Mouse (Mus musculus): ENCODE measurements around the gene Rap1gap. TPM values are rescaled to one million over a fixed set of nuclear protein-coding genes. Genes with fewer than 3 reads are reported as not detected.
A peak's percentile ranks its signal among the peaks of the same experiment; 100 is the strongest.

Rap1gap gene
- polyA plus RNA-seq, 2 experiments, result 1.7 to 2.7 TPM

DNA sequence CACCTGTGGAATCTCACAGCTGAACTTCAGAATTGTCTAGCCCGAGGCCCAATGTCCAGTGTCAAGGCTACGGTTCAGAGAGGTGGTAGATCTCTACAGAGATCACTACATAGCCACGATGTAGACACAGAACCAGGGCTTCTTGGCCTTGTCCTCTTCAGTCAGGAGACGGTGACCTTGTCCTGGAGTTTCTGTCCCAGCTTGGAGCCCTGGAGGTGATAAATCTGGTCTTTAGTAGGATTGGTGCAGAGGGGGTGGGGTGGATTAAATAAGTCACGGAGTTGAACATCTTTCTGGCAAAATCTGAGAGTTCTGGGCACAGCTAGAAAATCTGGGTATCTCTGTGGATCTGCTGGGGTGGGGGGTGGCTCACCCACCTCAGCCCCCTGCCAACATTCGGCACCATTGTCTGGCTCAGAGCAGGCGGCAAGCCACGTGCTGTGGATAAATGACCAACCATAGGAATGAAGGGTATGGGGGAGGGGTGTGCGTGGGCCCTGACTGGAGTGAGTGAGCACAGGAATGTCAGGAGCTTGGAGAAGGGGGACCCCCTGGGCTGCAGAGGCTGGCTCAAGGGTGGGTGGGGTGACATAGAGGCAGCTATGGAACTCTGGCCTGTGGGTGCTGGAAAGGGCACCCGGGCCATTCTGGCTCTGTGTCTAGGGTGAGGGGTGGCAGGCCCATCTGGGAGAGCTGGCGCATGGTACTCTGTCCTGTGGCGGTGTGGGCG, 32.8 kb downstream of the Rap1gap start:
- DNase-seq (ENCODE audit: low read depth in 3 of 3, low spot score in 3 of 3) (no peak), ATAC-seq (ENCODE audit: insufficient read depth) (no peak)
- Histone ChIP-seq H3K4me2 (ENCODE audit: low read depth) (no peak overlapping the region), H3K36me3 (replicated peaks; ENCODE audit: control insufficient read depth, insufficient read depth, low read depth) (no peaks in the 10 kb centered on the region), H3K9me3 (ENCODE audit: control insufficient read depth, low read length) (no peaks in the 10 kb centered on the region), H3K27me3 (ENCODE audit: control insufficient read depth, insufficient read depth, low read length) (no peaks in the 10 kb centered on the region), H3K4me3 (ENCODE audit: insufficient read depth in 1 of 2, low read depth in 2 of 2, low read length in 2 of 2) (no peak overlapping the region), H3K27ac (no peak overlapping the region), H3K9ac (replicated peaks) (no peak overlapping the region), H3K4me1 (replicated peaks; ENCODE audit: control insufficient read depth in 2 of 2, insufficient read depth in 2 of 2, low read length in 1 of 2) (no peaks in the 10 kb centered on the region)
- no peak for TF ChIP-seq EP300 (IDR thresholded peaks at IDR 0.05; ENCODE audit: low read depth)
- TF ChIP-seq CTCF (IDR thresholded peaks at IDR 0.05; ENCODE audit: low read depth), result no peak
- 55% methylated on average over 13 of the region's 13 CpGs for WGBS (ENCODE audit: insufficient replicate concordance)

DNA sequence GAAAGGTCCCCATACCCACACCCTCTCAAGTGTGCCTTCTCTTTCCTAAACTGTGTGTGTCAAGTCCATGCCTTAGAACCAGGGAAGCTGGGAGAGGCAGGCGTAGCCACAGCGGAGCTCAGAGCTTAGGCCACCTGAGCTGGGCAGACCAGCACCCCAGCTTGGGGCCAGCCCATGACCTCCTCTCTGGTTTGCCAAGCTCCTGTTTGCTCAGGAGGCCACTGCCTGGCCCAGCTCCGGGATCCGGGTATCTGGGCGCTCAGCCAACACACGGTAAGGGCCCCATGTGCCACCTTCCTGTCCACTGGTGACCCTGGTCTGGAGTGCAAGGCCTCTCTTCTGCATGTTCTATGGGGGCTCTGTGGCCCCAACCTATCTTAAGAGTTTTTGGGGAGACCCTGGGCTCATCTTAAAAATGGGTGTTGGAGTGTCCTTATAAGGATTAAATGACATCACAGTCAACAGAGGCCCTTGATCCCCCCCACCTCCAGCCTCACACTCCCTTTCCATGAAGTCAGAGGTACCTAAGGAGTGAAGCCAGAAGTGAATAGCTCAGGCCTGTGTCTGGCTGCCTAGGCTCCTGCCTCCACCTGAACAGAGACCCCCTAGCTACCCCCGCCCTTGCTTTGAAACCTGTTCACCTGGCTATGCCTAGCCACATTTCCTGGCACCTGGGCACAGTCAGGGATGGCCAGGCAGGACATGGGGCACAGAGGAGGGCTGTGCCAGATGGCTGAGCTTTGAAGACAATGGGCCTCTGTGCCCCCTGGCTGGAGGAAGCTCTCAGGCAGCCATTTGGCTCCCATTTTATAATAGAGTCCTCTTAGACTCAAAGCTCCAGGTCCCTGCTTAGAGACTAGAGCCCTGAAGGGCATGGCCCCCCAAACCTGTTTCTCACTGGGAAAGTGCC, 33.8 kb downstream of the Rap1gap start:
- WGBS (ENCODE audit: insufficient replicate concordance), result 60% methylated on average over 7 of the region's 7 CpGs
- H3K4me2 ChIP-seq (ENCODE audit: low read depth), result no peak overlapping the region
- TF ChIP-seq EP300 (IDR thresholded peaks at IDR 0.05; ENCODE audit: low read depth) (no peak), CTCF (IDR thresholded peaks at IDR 0.05; ENCODE audit: low read depth) (no peak)
- no peaks in the 10 kb centered on the region for H3K36me3 ChIP-seq (replicated peaks; ENCODE audit: control insufficient read depth, insufficient read depth, low read depth)
- H3K9ac ChIP-seq (replicated peaks), result no peak overlapping the region
- H3K27me3 ChIP-seq (ENCODE audit: control insufficient read depth, insufficient read depth, low read length), result no peaks in the 10 kb centered on the region
- no peak for DNase-seq (ENCODE audit: low read depth in 3 of 3, low spot score in 3 of 3)
- 0 out of 2 replicates have a peak, but pooled peaks have one; percentile 13 for ATAC-seq (ENCODE audit: insufficient read depth)
- H3K27ac ChIP-seq, result no peak overlapping the region
- H3K9me3 ChIP-seq (ENCODE audit: control insufficient read depth, low read length), result no peaks in the 10 kb centered on the region
- no peak overlapping the region for H3K4me3 ChIP-seq (ENCODE audit: insufficient read depth in 1 of 2, low read depth in 2 of 2, low read length in 2 of 2)
- no peaks in the 10 kb centered on the region for H3K4me1 ChIP-seq (replicated peaks; ENCODE audit: control insufficient read depth in 2 of 2, insufficient read depth in 2 of 2, low read length in 1 of 2)

DNA sequence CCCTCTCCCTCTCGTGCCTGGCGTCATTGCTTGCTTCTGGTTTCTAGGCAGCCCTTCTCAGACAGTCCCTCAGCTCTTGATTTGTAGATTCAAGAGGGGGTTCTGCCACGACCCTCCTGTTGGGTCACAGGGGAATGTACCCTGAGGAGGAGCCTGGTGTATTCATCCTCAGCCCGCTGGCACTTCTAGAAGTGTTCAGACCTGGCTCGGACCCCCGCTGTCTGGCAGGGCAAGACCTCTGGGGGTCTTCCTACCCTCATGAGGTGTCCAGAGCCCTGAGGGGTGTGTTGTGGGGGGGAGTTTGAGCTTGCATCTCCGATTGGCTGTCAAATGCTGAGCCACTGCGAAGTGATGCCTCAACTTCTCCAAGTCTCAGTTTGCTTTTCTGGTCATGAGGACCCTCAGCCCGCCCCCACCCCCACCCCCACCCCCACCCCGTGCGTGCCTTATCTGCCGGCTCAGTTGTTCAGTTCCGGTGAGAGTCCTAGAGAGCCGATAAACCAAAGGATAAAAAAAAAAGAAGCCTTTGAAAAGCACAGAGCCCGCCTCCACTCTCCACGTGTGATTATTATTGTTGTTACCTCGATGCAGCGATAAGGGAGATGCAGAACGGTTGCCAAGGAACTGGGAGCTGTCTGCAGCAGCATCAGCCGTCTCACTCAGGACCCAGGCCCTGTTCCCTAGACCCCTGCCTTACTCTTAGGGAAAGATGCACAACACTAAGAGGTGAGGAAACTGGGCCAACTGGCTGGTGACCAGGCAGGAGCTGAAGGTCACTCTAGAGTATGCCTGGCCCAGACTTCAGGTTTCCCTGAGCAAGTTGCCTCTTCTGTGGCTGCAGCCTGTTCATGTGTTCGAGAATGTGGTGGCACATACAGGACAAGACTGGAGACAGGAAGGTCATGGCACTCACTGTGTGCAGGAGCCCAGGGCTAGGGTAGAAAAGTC, 35.0 kb downstream of the Rap1gap start:
- H3K27me3 ChIP-seq (ENCODE audit: control insufficient read depth, insufficient read depth, low read length), result no peaks in the 10 kb centered on the region
- ATAC-seq (ENCODE audit: insufficient read depth), result no peak
- DNase-seq (ENCODE audit: low read depth in 3 of 3, low spot score in 3 of 3), result no peak
- no peak overlapping the region for H3K9ac ChIP-seq (replicated peaks)
- 41% methylated on average over 21 of the region's 21 CpGs for WGBS (ENCODE audit: insufficient replicate concordance)
- no peak overlapping the region for H3K27ac ChIP-seq
- no peak overlapping the region for H3K4me2 ChIP-seq (ENCODE audit: low read depth)
- TF ChIP-seq EP300 (IDR thresholded peaks at IDR 0.05; ENCODE audit: low read depth) (no peak), CTCF (IDR thresholded peaks at IDR 0.05; ENCODE audit: low read depth) (no peak)
- no peaks in the 10 kb centered on the region for H3K9me3 ChIP-seq (ENCODE audit: control insufficient read depth, low read length)
- no peaks in the 10 kb centered on the region for H3K4me1 ChIP-seq (replicated peaks; ENCODE audit: control insufficient read depth in 2 of 2, insufficient read depth in 2 of 2, low read length in 1 of 2)
- no peak overlapping the region for H3K4me3 ChIP-seq (ENCODE audit: insufficient read depth in 1 of 2, low read depth in 2 of 2, low read length in 2 of 2)
- H3K36me3 ChIP-seq (replicated peaks; ENCODE audit: control insufficient read depth, insufficient read depth, low read depth), result no peaks in the 10 kb centered on the region

DNA sequence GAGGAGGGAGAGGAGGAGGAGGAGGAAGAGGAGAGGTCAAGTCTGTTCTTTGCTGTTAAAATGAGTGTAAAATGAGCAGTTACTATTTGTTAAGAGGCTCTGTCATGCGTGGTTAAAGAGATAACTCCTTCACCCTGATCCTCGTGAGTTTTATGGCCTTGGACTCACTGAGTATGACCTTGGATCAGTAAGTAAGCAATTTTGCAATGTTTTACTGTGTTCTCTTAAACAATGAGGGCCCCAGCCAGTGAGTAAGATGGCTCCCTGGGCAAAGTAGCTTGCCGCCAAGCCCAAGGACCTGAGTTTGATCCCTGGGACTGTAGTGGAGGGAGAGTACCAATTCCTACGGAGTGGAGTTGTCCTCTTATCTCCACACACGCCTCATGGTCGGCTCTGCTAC, 36.4 kb downstream of the Rap1gap start:
- no peak for DNase-seq (ENCODE audit: low read depth in 3 of 3, low spot score in 3 of 3)
- Histone ChIP-seq H3K27me3 (ENCODE audit: control insufficient read depth, insufficient read depth, low read length) (no peaks in the 10 kb centered on the region), H3K27ac (no peak overlapping the region), H3K4me3 (ENCODE audit: insufficient read depth in 1 of 2, low read depth in 2 of 2, low read length in 2 of 2) (no peak overlapping the region), H3K36me3 (replicated peaks; ENCODE audit: control insufficient read depth, insufficient read depth, low read depth) (no peaks in the 10 kb centered on the region), H3K4me1 (replicated peaks; ENCODE audit: control insufficient read depth in 2 of 2, insufficient read depth in 2 of 2, low read length in 1 of 2) (no peaks in the 10 kb centered on the region), H3K9me3 (ENCODE audit: control insufficient read depth, low read length) (no peaks in the 10 kb centered on the region), H3K9ac (replicated peaks) (no peak overlapping the region), H3K4me2 (ENCODE audit: low read depth) (no peak overlapping the region)
- ATAC-seq (ENCODE audit: insufficient read depth), result no peak
- TF ChIP-seq CTCF (IDR thresholded peaks at IDR 0.05; ENCODE audit: low read depth), result no peak
- no peak for TF ChIP-seq EP300 (IDR thresholded peaks at IDR 0.05; ENCODE audit: low read depth)
- 35% methylated on average over 6 of the region's 6 CpGs for WGBS (ENCODE audit: insufficient replicate concordance)

Measured in liver, embryonic 14.5 days (tissue).